Mouse (Mus musculus): ENCODE results near the gene Arhgef28. TPM values are rescaled to one million over a fixed set of nuclear protein-coding genes. Genes with fewer than 3 reads are reported as not detected.
A peak's percentile ranks its signal among the peaks of the same experiment; 100 is the strongest.

Gene Arhgef28
- polyA plus RNA-seq, 1 experiment from 2014 or later, result 23.7 TPM

- Histone ChIP-seq H3K27me3 (no peaks in the 10 kb centered on the region), H3K9ac (replicated peaks) (no peak overlapping the region), H3K4me2 (no peak overlapping the region), H3K27ac (peak overlapping the region; percentile 53; the same call in 1 of the 2 replicates), H3K4me1 (replicated peaks) (peaks cover 24% of the 10 kb centered on the region), H3K9me3 (no peaks in the 10 kb centered on the region), H3K4me3 (replicated peaks) (no peak overlapping the region), H3K36me3 (no peaks in the 10 kb centered on the region)
- 52% methylated on average over 12 of the region's 12 CpGs for WGBS
- no peak for ATAC-seq (ENCODE audit: insufficient number of reproducible peaks, insufficient read depth, low FRiP score, low TSS enrichment, low read depth)
These were observed 287.9 kb downstream of the Arhgef28 start for GRCm38 (mm10) chr13:97918117-97918900.

GRCm38 (mm10) chr13:97911013-97911412 lies 295.2 kb downstream of the Arhgef28 start:
- 0 out of 2 replicates have a peak, but pooled peaks have one; percentile 31 for ATAC-seq (ENCODE audit: insufficient number of reproducible peaks, insufficient read depth, low FRiP score, low TSS enrichment, low read depth)
- Histone ChIP-seq H3K36me3 (no peaks in the 10 kb centered on the region), H3K4me3 (replicated peaks) (no peak overlapping the region), H3K4me1 (replicated peaks) (peaks cover 18% of the 10 kb centered on the region), H3K9me3 (no peaks in the 10 kb centered on the region), H3K4me2 (peak overlapping the region; percentile 33), H3K9ac (replicated peaks) (no peak overlapping the region), H3K27me3 (no peaks in the 10 kb centered on the region), H3K27ac (peak overlapping the region; percentile 69)
- 7% methylated on average over 10 of the region's 10 CpGs for WGBS

DNA sequence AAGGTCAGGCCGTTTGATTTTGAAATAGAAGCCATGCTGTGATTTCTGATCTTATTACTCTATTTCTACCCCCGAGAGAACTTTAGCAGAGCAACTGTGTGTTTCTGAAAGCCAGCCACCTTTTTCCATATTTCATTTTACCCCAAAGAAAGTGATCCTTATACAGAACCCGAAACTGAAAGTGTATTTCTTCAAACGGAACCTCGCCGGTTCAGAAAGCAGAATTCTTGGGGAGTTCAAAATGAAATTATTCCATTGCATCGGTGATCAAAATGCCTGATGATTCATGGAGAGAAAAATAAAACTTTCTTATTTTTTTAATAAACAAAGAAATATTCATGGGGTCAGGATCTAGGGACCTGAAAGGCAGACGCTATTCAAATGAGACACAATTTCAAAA lies 303.4 kb downstream of the Arhgef28 start:
- Histone ChIP-seq H3K9me3 (no peaks in the 10 kb centered on the region), H3K27me3 (no peaks in the 10 kb centered on the region), H3K27ac (no peak overlapping the region), H3K4me2 (no peak overlapping the region), H3K4me3 (replicated peaks) (no peak overlapping the region), H3K4me1 (replicated peaks) (peaks cover 17% of the 10 kb centered on the region), H3K36me3 (0 out of 2 replicates have a peak, but pooled peaks cover 3% of the 10 kb centered on the region), H3K9ac (replicated peaks) (no peak overlapping the region)
- 83% methylated on average over 8 of the region's 8 CpGs for WGBS
- ATAC-seq (ENCODE audit: insufficient number of reproducible peaks, insufficient read depth, low FRiP score, low TSS enrichment, low read depth), result no peak

DNA sequence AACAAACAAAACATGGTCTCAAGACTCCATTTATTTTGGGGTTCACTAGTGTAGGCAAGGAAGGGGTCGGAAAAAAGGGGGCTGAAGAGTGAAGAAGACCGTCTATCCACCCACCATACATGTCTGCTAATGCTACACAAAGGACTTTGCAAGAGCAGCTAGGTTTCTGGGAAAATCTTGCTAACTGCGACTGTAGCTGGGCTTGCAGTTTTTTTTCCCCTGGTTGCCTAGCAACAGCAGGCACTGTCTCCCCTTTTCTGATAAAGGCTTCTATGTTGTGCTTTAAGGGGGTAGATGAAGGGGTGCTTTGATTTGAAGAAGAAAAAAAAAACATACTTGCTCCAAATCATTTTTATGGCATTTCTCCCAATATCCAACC lies 305.9 kb downstream of the Arhgef28 start:
- no peaks in the 10 kb centered on the region for H3K9me3 ChIP-seq
- no peak overlapping the region for H3K4me3 ChIP-seq (replicated peaks)
- H3K4me2 ChIP-seq, result no peak overlapping the region
- peaks cover 13% of the 10 kb centered on the region for H3K4me1 ChIP-seq (replicated peaks)
- H3K36me3 ChIP-seq, result 0 out of 2 replicates have a peak, but pooled peaks cover 3% of the 10 kb centered on the region
- no peaks in the 10 kb centered on the region for H3K27me3 ChIP-seq
- WGBS, result 66% methylated on average over 3 of the region's 3 CpGs
- no peak for ATAC-seq (ENCODE audit: insufficient number of reproducible peaks, insufficient read depth, low FRiP score, low TSS enrichment, low read depth)
- H3K27ac ChIP-seq, result no peak overlapping the region
- no peak overlapping the region for H3K9ac ChIP-seq (replicated peaks)

GRCm38 (mm10) chr13:97899604-97900379 lies 306.4 kb downstream of the Arhgef28 start:
- no peak for ATAC-seq (ENCODE audit: insufficient number of reproducible peaks, insufficient read depth, low FRiP score, low TSS enrichment, low read depth)
- H3K9ac ChIP-seq (replicated peaks), result no peak overlapping the region
- H3K27ac ChIP-seq, result no peak overlapping the region
- peaks cover 11% of the 10 kb centered on the region for H3K4me1 ChIP-seq (replicated peaks)
- H3K9me3 ChIP-seq, result no peaks in the 10 kb centered on the region
- H3K4me2 ChIP-seq, result no peak overlapping the region
- WGBS, result 90% methylated on average over 14 of the region's 14 CpGs
- H3K36me3 ChIP-seq, result 0 out of 2 replicates have a peak, but pooled peaks cover 3% of the 10 kb centered on the region
- H3K4me3 ChIP-seq (replicated peaks), result no peak overlapping the region
- no peaks in the 10 kb centered on the region for H3K27me3 ChIP-seq

DNA sequence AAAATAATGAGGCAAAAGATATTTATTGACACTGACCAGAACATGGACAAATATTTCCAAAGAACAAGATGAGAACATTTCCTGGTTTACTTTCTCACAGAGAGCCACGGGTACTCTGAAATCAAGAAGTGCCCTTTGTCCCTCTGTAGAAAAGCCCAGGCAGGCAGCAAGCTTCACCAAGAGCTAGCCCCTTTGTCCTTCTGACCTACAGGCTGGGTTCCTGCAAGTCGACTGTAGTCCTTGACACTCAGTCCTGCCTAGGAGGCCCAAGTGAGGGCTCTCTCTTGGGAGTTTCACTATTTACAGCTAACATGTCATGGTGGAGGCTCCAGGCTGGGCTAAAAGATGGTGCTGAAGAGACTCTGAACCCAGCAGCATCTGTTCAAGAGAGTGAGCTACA lies 307.6 kb downstream of the Arhgef28 start:
- no peak overlapping the region for H3K4me2 ChIP-seq
- no peaks in the 10 kb centered on the region; the same call in 1 of the 2 replicates for H3K27me3 ChIP-seq
- no peak for ATAC-seq (ENCODE audit: insufficient number of reproducible peaks, insufficient read depth, low FRiP score, low TSS enrichment, low read depth)
- H3K27ac ChIP-seq, result no peak overlapping the region
- H3K4me3 ChIP-seq (replicated peaks), result no peak overlapping the region
- H3K9me3 ChIP-seq, result no peaks in the 10 kb centered on the region
- H3K4me1 ChIP-seq (replicated peaks), result peaks cover 11% of the 10 kb centered on the region
- WGBS, result 76% methylated on average over 2 of the region's 2 CpGs
- no peak overlapping the region for H3K9ac ChIP-seq (replicated peaks)
- 0 out of 2 replicates have a peak, but pooled peaks cover 3% of the 10 kb centered on the region for H3K36me3 ChIP-seq

GRCm38 (mm10) chr13:97893031-97893825 lies 313.0 kb downstream of the Arhgef28 start:
- 37% methylated on average over 10 of the region's 10 CpGs for WGBS
- no peaks in the 10 kb centered on the region for H3K36me3 ChIP-seq
- H3K27ac ChIP-seq, result no peak overlapping the region

DNA sequence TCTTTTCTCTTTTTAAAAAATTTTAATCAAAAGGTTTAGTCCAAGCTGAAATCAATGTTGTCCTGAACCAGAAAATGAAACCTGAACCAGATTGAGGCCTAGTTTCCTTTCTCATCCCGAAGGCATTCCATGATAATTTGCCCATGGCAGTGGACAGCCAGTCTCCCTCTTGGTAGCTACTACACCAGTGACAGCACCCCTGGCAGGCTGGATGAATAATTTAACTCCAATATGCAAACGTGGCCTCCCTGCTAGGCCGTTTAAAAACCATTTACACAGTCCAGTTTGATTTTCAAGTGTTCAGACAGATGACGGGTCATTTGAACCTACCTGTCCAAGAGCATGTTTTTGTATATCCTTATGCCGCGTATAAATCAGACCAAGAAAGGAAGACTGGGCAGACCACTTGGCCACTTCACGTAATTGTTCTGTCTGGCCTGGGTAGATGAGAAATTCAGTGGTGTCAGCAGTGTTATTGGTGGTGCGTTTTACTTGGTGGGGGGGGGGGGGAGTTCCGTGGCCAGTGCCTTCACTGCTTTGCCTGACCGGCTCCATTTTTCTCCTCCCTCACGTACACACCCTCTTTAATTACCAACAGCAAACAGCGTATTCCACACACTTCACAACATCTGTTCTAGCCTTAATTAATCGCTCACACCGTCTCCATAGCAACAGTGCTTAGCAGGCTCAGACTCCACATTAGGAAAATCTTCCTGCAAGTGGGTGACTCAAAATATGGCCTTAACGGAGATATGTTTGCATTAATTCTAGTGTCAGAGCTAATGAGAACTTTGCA lies 314.0 kb downstream of the Arhgef28 start:
- no peaks in the 10 kb centered on the region; the same call in 1 of the 2 replicates for H3K27me3 ChIP-seq
- ATAC-seq (ENCODE audit: insufficient number of reproducible peaks, insufficient read depth, low FRiP score, low TSS enrichment, low read depth), result no peak
- H3K9me3 ChIP-seq, result no peaks in the 10 kb centered on the region
- H3K27ac ChIP-seq, result no peak overlapping the region
- H3K4me1 ChIP-seq (replicated peaks), result peaks cover 27% of the 10 kb centered on the region
- 32% methylated on average over 15 of the region's 15 CpGs for WGBS
- H3K4me2 ChIP-seq, result peak overlapping the region; percentile 24; the same call in 1 of the 2 replicates
- no peaks in the 10 kb centered on the region for H3K36me3 ChIP-seq
- H3K4me3 ChIP-seq (replicated peaks), result no peak overlapping the region
- H3K9ac ChIP-seq (replicated peaks), result no peak overlapping the region

More at GRCm38 (mm10) chr13:97893031-97893825, 313.0 kb downstream of the Arhgef28 start:
- H3K9ac ChIP-seq (replicated peaks), result no peak overlapping the region
- peaks cover 17% of the 10 kb centered on the region for H3K4me1 ChIP-seq (replicated peaks)
- ATAC-seq (ENCODE audit: insufficient number of reproducible peaks, insufficient read depth, low FRiP score, low TSS enrichment, low read depth), result no peak
- no peaks in the 10 kb centered on the region; the same call in 1 of the 2 replicates for H3K27me3 ChIP-seq
- no peaks in the 10 kb centered on the region for H3K9me3 ChIP-seq
- H3K4me2 ChIP-seq, result peak overlapping the region; percentile 24; the same call in 1 of the 2 replicates
- H3K4me3 ChIP-seq (replicated peaks), result no peak overlapping the region

- Histone ChIP-seq H3K27me3 (no peaks in the 10 kb centered on the region), H3K36me3 (no peaks in the 10 kb centered on the region), H3K27ac (no peak overlapping the region), H3K9ac (replicated peaks) (no peak overlapping the region), H3K4me1 (replicated peaks) (peaks cover 35% of the 10 kb centered on the region), H3K9me3 (no peaks in the 10 kb centered on the region), H3K4me2 (no peak overlapping the region), H3K4me3 (replicated peaks) (no peak overlapping the region)
- 31% methylated on average over 6 of the region's 6 CpGs for WGBS
- no peak for ATAC-seq (ENCODE audit: insufficient number of reproducible peaks, insufficient read depth, low FRiP score, low TSS enrichment, low read depth)
These were observed 318.2 kb downstream of the Arhgef28 start for GRCm38 (mm10) chr13:97888046-97888445.

DNA sequence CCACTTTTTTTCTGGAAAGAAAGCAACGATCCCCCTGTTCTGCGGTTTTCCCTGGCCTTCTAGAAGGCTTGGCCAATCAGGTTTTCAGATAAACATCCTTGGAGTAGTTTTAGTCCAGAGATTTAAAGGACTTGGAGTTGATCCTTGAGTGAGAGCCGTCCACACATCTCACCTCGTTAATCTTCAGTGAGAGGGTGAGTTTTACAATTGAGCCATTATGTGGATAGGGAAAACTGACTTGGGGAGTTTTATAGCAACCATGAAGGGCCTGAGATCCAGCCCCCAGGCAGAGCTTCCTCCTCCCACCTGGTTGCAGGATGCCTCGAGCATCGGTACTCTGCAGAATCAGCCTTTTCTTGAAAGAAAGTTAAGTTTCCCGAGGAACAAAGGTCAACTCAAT lies 318.7 kb downstream of the Arhgef28 start:
- Histone ChIP-seq H3K36me3 (no peaks in the 10 kb centered on the region), H3K9me3 (no peaks in the 10 kb centered on the region), H3K27ac (0 out of 2 replicates have a peak overlapping the region, but pooled peaks have one; percentile 26), H3K4me1 (replicated peaks) (peaks cover 31% of the 10 kb centered on the region), H3K27me3 (no peaks in the 10 kb centered on the region), H3K4me2 (no peak overlapping the region), H3K9ac (replicated peaks) (no peak overlapping the region), H3K4me3 (replicated peaks) (no peak overlapping the region)
- 15% methylated on average over 7 of the region's 7 CpGs for WGBS
- ATAC-seq (ENCODE audit: insufficient number of reproducible peaks, insufficient read depth, low FRiP score, low TSS enrichment, low read depth), result no peak
